Mouse (Mus musculus): ENCODE results near the gene Cfap43. TPM values are rescaled to one million over a fixed set of nuclear protein-coding genes. Genes with fewer than 3 reads are reported as not detected.

Gene Cfap43
- under 1 TPM in 1 of 2 experiments, not detected in 1; 0.24 TPM for total RNA-seq (2021)

DNA sequence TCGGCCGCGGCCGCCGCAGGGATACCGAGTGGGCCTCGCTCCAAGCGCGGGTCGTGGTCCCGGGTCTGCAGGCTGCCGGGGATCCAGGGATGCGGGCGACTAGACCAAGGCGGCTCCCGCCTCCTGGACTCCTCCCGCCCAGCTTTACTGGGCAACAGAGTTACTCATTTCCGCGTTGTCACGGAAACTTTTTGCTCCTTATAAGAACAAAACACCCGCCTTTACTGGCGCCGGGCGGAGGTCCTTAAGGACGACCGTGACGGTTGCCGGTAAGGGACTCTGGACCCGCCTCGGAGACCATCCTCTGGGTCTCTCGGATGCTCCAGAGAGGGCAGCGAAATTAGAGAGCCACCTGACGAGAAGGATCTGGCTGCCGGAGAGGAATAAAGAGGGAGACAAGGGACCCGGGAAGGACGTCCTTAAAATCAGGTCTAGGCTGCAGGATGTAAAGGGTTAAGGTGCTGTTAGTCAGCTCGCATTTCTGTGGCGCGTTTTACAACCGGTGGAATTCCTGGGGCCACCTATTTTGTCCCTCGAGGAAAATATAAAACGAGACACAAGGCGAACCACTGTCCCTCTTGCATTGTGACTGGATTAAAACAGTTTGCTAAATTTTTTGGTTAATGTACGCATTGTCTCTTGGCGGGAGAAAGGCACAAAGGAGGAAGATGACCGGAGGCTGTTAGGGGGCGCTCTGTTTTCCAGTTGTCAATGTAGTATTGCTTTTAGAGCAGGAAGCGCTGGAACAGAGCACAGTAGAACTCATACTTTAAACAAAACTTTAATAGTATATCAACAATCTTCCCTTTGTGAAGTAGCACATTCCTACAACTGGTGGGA lies at the start of gene Cfap43, which contains the start of gene Itprip:
TSS of gene Cfap43 (minus strand) at position 162 of the 840 bp plus-strand sequence.
TSS of gene Itprip (minus strand) at position 174 of the 840 bp plus-strand sequence.
- intact Hi-C loops (cut with DNase I), result loop anchor here (2.0 kb wide), 2 partner anchors 17 to 33 kb away; no protein-coding TSS in a partner anchor

DNA sequence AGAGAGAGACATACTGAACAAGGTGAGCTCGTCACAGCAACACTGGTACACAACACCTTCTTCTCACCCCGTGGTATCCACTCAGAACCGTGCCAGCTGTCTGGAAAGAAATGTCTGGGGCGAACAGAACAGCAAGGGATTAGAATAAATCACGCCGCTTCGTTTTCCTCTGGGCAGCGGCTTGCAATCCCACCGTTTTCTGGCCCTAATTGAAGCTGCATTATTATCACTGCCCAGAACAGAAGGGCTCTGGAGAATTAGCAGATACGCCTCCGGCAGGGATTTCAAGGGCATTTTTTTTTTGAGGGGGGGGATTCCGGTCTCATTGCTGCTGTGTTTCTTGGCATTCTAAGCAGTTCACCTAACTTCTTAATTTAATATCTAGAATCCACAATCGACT lies 39.1 kb upstream of the Cfap43 start:
- intact Hi-C loops (cut with DNase I), result no loop called here

More for the DNA sequence above, at the start of gene Cfap43, which contains the start of gene Itprip:
- peak; percentile 92 to 93 for DNase-seq

DNA sequence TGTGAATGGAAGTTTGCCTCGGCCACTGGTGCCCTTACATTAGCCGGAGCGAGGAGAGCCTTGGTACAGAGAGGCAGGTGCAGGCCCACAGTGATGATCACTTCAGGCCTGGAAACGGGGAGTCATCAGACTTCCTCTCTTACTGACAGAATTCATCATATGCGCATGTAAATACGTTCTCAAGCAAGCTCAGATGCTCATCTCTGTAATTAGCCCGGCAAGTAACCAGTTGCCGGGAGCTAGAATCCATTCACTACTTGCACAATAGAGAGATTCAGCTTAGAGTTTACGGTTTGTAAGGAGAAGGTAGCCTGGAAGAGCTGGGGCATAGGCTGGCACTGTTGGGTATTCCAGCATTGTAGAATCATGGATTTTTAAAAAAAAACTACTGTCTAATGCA lies 34.1 kb upstream of the Cfap43 start:
- DNase-seq, result no peak
- intact Hi-C loops (cut with DNase I), result no loop called here

More for the DNA sequence above, 39.1 kb upstream of the Cfap43 start:
- DNase-seq, result no peak

DNA sequence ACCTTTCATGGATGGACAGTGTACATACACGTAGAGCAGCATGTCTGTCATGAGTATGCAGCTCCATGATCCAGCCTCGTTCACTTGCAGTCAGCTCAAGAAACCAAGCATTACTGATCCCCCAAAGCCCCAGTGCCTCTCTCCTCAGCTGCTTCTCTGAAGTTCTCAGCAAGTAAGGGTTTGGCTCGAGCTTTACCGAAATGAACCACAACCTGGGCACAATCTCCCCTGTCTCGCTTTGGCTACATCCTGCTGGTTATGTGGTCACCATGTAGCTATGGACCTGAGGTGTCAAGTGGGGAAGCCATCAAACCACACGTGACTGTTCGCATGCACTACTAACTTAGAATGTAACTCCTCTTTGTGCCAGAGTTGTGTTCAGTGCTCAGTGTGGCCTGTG lies 31.9 kb upstream of the Cfap43 start:
- intact Hi-C loops (cut with DNase I), result no loop called here

DNA sequence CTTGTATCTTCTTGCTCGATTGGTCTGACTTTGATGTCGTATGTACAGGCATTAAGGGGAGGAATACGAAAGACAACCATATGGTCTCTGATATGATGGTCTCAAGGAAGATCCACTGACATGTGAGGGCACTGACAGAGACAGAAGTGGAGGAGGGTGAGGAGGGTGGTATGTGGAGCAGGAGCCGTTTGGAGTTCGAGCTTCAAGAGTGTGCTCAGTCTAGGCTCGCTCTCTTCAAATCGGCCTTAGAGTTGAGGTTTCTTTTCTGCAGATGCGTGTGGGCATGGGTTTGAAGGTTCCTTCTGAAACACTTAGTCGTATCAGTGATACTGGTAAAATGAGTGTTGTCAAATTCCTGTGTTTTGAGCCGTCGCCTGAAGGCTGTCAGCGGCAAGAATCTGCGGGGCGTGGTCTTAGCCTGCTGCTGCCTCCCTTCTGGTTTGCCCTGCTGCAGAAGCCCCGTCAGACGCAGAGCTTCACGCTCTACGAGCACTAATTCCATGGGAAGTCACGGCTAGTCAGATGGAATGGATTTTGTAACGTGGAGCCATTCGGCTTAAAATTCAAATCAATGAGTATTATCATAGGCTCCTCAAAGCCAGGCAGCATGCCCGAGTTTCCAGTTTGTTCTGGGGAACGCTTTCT lies 27.9 kb upstream of the Cfap43 start:
- peak in 1 of 2 experiments; percentile 15 for DNase-seq
- intact Hi-C loops (cut with DNase I), result no loop called here

More for the DNA sequence above, 31.9 kb upstream of the Cfap43 start:
- no peak for DNase-seq

DNA sequence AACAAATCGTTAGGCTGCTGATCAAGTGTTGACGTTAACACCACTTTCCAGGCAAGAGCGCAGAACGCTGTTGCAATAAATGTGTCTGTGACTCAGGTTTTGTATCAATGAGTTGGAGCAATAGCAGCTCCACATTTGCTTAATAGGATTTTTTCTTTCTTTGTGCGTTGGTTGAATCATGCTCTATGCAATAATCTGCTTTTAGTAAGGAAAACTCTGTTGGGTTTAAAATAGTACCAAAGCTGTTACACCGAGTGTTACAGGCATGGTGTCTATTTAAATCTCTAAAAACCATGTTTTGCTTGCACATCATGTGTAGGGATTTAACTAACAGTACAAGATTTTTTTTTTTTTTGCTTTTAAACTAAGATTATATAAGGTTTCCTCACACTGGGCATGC lies 20.3 kb upstream of the Cfap43 start:
- intact Hi-C loops (cut with DNase I), result loop anchor here (10.0 kb wide), 1 partner anchor 205 kb away; the partner anchor contains the start of gene Sfr1

DNA sequence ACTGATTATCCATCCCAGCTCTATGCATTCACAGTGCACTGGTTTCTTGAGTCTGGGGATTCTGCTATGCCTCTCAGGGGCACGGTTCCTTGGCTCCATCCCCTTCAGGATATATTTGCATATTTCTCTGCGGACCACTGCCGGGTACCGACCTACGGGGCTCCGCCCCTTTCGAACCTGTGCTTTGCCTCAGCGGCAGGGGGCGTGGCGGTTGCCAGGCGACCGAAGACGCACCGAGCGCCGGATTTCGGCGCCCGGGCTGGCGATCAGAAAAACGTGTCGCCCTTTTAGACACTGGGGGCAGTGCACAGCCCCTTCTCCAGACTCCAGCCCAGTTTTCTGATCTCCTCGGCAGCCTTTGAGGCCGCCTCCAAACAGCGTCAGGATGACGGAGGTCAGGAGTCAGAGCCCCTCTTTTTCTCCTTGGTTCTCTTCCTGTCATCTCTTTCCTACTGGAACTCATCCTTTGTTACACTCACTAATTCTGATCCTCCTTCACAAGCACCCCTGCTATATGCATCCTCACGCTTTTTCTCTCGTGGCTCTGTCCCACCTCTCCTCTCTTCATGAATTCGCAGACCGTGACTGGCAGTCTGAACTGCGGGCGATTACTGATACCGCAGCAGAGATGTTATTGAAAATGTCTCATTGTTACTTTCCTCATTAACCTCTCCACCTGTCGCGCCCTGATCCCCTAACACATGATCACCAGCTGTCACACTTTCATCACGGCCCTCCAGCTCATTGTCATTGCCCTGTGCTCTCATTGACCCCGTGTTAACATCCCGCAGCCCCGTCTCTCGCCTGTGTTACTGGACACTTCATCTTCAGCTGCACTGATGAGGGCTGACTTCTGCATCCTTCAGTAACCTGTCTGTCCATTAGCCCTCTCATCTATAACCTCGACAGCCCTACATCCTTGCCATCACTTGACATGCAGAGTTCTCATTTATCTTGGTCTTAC lies 18.6 kb upstream of the Cfap43 start, which contains the start of gene Cfap58:
TSS of gene Cfap58 (plus strand) at position 233 of the 964 bp plus-strand sequence.
- DNase-seq, result peak; percentile 54 to 58
- intact Hi-C loops (cut with DNase I), result loop anchor here (10.0 kb wide), 1 partner anchor 203 kb away; the partner anchor contains the start of gene Sfr1

More for the DNA sequence above, 20.3 kb upstream of the Cfap43 start:
- DNase-seq, result no peak

DNA sequence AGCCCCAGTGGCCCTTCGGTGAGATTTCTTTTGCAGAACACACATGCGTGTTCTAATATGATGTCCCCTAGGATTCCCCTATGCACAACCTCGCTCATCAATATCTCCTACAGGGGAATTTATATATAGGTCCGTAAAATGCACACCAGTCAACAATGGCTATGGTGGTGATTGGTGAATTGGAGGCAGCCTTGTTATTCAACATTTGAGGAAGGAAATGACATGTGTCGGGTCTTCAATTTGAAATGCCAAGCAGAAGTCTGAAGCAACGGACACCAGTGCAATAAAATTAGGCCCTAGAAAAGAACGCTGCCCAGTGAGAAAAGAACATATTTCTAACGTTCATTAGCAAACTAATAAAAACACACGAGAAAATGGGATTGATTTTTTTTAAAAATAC lies 17.9 kb upstream of the Cfap43 start:
- DNase-seq, result no peak
- intact Hi-C loops (cut with DNase I), result loop anchor here (10.0 kb wide), 1 partner anchor 202 kb away; the partner anchor contains the start of gene Sfr1

DNA sequence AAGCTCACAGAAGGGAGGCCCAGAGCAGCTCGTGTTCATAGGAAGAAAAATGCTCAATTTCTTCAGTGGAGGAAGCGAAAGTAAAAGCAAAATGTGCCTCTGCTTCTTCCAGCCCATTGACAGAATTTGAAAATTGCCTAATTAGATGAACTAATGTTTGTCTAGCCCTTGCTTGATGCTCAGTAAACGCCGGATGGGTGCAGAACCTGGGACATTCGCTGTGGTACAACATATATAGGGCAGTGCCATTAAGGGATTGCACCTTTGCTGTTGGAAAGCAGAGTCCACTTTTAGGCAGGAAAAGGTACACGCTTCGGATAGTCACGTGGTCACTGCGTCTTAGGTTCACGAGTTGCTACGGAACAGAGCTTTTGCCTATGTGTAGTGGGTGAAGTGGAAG lies 17.4 kb upstream of the Cfap43 start:
- no peak for DNase-seq
- intact Hi-C loops (cut with DNase I), result loop anchor here (10.0 kb wide), 1 partner anchor 202 kb away; the partner anchor contains the start of gene Sfr1

DNA sequence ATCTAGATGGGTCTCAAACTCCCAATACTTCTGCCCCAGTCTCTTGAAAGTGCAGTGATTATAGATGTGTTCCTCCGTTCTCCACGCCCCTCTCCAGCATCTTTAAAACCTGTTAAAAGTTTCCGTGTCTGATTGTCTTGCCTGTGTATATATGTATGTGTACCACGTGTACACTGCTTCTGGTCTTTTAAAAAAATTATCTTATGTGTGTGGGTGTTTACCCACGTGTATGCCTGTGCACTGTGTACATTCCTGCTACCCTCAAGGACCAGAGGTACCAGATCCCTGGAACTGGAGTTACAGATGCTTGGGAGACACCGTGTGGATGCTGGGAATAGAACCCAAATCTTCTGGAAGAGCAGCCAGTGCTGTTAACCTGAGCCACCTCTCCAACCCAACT lies 16.4 kb upstream of the Cfap43 start:
- intact Hi-C loops (cut with DNase I), result loop anchor here (10.0 kb wide), 1 partner anchor 201 kb away; the partner anchor contains the start of gene Sfr1
- no peak for DNase-seq

DNA sequence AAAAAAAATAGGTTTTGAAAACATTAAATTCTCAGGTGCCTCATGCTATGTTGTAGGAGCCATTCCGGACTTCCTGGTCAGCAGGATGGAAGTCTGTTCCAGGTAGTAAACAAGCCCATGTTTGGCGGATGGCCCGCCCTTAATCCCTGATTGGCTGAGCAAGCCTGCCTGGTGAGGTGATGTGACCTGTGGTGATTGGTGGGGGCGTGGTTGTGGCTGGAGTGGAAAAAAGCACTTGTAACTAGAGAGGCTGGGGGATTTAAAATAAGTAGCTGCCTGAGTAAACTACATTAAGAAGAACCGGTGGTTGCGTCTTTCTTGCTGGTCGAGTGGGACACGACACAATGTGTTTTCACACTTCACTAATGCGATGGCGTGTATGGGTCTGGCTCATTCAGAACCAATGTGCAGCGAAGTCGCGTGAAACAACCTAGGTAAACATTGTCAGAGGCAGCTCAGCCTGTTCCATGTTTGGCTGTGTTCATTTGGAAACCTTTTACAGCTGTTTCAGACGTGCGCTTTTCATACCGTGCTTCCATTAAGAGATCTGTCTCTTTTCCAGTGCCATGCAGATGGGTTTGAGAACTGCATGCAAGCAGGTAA lies 15.7 kb upstream of the Cfap43 start:
- intact Hi-C loops (cut with DNase I), result loop anchor here (10.0 kb wide), 1 partner anchor 200 kb away; the partner anchor contains the start of gene Sfr1
- DNase-seq, result no peak

DNA sequence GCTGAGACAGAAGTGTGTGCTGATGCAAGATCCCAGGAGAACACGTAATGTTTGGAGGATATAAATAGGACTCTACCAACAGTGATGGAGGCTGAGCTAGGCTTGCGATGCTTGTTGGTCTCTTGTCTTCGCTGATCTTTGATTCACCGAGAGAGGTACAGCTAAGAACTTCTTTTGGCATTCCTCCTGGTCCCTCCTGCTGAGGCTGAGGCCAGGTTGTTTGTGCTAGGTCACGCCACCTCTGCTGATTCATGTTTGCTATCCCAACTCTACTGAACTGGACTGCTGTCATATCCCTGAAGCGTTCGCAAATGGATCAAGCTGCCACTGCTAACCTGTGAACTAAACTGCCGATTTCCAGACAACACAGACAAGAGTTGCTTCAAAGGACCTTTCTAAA lies 15.1 kb upstream of the Cfap43 start:
- intact Hi-C loops (cut with DNase I), result loop anchor here (10.0 kb wide), 1 partner anchor 199 kb away; the partner anchor contains the start of gene Sfr1

DNA sequence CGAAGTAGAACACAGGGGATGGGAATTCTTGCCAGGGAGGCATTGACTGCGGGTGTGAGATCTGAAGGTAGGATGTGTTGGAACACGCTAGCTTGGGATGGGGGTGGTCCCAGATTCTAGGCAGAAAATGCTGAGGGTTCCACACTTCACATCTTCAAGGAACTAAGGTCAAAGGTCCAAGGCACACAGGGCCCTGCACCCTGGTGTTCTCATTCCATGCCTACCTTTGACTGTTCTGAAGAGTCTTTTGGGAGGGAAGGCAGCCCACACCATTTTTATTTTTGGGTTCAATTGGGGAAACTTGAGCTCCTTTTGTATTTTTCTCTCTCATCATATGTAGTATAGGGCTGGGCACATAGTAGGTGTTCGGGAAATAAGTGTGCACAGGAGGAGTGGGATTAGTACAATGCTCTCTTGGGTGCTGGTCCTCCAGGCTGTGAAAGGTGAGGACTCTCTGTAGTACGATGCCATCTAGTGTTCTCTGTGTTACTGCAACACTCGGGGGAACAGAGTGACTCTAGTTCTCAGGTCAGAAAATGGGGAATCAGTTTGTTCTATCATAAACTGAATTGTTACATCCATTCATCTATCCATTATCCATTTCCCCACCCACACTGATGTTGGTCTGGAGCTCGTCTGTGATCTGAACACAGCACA lies 13.0 kb upstream of the Cfap43 start:
- peak; percentile 47 to 65 for DNase-seq
- intact Hi-C loops (cut with DNase I), result loop anchor here (1.0 to 10.0 kb wide), 3 partner anchors 50 to 275 kb away; partner anchors contain the start of gene Sfr1

More for the DNA sequence above, 15.1 kb upstream of the Cfap43 start:
- DNase-seq, result no peak

DNA sequence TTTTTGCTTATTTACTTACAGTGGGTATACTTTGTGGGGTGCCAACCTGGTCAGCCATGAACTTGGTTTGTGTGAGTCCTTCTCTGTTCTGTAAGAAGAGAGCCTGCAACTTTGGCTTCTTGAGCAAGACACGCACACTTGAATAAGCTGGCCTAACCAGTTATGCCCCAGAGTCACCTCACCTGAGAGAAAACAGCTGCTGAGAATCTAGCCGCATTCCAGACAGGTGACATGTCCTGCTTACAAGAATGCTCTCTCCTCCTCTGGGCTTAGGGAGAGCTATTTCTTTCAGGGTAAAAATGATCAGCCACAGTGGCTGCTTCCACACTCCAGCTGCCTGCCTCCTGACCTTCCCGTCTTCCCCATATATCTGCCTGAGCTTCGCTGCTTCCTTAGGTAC lies 10.0 kb upstream of the Cfap43 start:
- intact Hi-C loops (cut with DNase I), result no loop called here
- DNase-seq, result no peak

DNA sequence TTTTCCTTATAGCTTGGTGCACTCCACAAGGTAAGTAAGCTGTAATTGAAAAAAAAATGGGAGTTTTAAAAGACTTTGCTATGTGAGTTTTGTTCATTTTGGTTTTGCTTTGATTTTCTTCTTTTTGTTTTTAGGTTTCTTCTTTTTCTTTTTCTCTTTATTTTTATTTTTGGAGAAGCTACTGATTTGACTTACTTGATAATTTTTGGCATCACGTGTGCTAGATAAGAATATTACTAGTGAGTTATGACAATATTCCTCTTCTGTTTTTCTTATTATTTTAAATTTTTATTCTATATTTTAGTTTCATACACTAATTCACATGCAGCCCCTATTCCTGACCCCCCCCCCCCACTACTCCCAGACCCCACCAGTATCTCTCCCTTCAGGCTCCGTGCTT lies 7.9 kb upstream of the Cfap43 start:
- no peak for DNase-seq
- intact Hi-C loops (cut with DNase I), result no loop called here

DNA sequence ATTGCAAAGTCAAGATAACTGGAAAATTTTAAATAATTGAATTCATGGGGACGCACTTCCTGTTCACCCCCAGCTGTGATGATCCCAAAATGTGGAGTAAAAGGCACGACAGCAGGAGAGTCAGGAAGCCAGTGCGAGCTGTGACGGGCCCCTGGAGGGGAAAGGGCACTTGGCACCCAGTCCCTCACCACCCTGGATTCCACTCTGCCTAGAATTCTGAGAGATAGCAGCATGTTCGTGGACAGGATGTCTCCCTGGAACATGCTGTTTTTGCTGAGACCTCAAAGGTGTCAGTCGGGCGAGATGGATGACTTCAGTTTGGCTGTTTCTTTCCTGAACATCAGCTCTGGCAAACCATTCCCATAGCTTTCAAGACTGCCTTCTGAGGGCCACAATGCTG lies 6.7 kb upstream of the Cfap43 start:
- intact Hi-C loops (cut with DNase I), result no loop called here

DNA sequence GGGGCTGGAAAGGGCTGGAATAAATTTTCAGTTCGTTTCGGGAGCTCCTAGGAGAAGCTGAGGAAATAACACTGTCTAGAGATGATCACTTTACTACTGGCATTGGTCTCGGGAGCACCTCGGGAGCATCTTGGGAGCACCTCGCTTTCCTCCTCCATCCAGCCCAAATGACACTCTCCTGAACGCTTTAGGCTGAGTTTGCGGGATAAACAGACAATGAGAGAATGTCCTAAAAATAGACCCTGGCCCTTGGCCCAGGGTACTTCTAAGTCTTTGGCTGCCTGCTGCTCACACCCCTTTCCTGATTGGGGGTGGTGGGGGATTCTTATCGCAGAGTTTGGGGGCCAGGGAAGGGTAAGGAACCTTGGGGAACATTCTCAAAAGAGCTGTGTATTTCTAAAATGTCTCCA lies 884 bp upstream of the Cfap43 start:
- intact Hi-C loops (cut with DNase I), result loop anchor here (2.0 kb wide), 2 partner anchors 17 to 33 kb away; no protein-coding TSS in a partner anchor
- peak; percentile 87 to 88 for DNase-seq

More for the DNA sequence above, 6.7 kb upstream of the Cfap43 start:
- no peak for DNase-seq

DNA sequence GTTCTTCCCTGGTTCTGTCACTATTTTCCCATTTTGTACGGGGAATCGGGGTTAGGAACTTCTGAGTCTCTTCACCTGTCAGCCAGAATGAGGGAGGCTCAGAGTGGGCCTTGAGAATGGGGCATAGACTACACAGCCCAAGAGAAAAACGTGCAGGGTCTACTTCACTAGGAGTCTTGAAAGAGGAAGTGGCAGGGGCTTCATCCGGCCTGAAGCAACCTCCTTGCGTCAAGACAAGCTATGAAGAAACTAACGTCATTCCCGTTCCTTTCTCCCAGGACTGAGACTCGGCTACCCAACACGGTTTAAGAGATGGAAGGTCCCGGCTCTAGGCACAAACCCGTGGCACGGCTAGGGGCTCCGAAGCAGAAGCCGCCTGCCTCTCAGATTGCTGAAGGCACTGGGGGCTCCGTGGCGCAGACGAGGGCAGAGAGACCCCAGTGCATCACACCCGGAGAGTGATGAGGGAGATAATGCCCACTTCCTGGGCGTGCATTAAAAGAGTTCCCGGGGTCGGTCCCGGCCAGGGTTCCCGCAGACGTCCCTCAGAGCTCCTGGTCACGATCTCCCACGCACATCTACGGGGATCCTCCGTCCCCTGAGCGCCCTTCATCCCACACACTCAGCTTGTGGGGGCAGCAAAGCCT lies 509 bp downstream of the Cfap43 start:
- intact Hi-C loops (cut with DNase I), result loop anchor here (2.0 kb wide), 2 partner anchors 16 to 32 kb away; no protein-coding TSS in a partner anchor
- no peak for DNase-seq
